Mouse (Mus musculus): ENCODE data around the gene Cyp4v3. TPM values are rescaled to one million over a fixed set of nuclear protein-coding genes. Genes with fewer than 3 reads are reported as not detected.
A peak's percentile ranks its signal among the peaks of the same experiment; 100 is the strongest.

The Cyp4v3 gene
- 1.3 and 1.8 TPM in 2 replicates for polyA plus RNA-seq (2016; fragmentation: Nextera tagmentation; extraction: Ambion mirVana)

DNA sequence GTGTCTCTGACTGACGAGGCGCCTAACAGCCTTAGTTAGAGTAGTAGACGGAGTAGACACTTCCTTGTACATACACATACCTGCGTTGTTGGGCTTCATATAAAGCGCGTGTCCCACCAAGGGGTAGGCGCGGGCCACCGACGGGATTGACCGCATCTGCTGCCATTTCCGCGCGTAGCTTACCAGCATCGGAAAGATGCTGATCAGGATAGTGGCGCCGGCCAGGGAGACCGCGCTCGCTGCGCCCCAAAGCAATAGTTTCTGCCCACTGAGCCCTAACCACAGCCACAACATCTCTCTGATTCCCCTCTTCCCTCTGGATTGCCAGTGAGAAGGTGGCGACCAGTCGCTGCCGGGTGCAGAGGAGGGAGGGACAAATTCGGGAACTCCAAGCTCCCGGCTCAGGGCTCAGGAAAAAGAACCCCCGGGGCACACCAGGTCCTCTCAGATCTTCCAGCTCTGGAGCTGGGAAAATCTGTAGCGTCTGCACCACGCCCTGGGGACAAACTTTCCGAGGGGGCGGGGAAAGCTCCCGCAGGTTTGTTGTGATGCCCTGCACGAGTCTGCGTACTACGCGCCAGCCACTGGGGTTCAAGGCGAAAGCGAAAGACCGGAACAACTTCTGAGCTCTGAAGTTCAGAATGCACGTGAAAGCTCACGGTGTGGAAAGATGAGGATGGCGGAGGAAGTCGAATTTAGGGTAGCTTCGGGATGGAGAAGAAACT, at the start of gene Cyp4v3:
Cyp4v3 (minus strand) TSS at position 532 of the 725 bp plus-strand sequence.
- WGBS, result under 1% methylated on average over 44 of the region's 44 CpGs
- H3K36me3 ChIP-seq, result no peaks in the 10 kb centered on the region
- peak; percentile 77; the same call in 1 of the 2 replicates for ATAC-seq (ENCODE audit: insufficient number of reproducible peaks, insufficient read depth, low FRiP score, low TSS enrichment)
- no peaks in the 10 kb centered on the region for H3K9me3 ChIP-seq
- H3K4me2 ChIP-seq (replicated peaks), result peak within 1 kb of the TSS; percentile 85
- H3K4me1 ChIP-seq, result peaks cover 3% of the 10 kb centered on the region; the same call in 1 of the 2 replicates
- peak within 1 kb of the TSS; percentile 66 for H3K4me3 ChIP-seq
- peak within 1 kb of the TSS; percentile 53 for H3K9ac ChIP-seq
- H3K27ac ChIP-seq, result no peak within 1 kb of the TSS
- no peaks in the 10 kb centered on the region for H3K27me3 ChIP-seq

DNA sequence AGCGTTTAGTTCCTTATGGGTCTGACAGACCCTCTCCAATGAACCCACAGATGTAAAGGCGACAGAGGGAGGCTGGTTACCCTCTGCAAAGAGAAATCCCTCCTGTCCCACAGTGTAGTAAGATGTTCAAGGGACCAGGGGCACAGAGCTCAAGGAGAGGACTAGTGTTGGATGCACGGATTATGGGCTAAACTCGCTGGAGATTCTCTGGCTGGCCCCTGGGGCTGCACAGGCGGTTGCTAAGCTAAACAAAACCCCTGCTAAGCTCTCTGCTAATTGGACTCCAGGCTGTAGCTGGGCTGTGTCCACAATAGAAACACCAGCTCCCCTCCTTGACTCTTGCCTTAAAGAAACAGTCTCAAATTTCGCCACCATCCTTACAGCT, 48.9 kb upstream of the Cyp4v3 start, which contains the start of gene Fam149a:
Fam149a (minus strand) TSS at position 329 of the 385 bp plus-strand sequence.
- Histone ChIP-seq H3K27me3 (peaks cover 11% of the 10 kb centered on the region), H3K4me2 (replicated peaks) (peak within 1 kb of the TSS; percentile 84), H3K4me3 (peak within 1 kb of the TSS; percentile 36), H3K9ac (peak within 1 kb of the TSS; percentile 34), H3K27ac (no peak within 1 kb of the TSS), H3K9me3 (no peaks in the 10 kb centered on the region), H3K4me1 (peaks cover 14% of the 10 kb centered on the region), H3K36me3 (no peaks in the 10 kb centered on the region)
- 1% methylated on average over 6 of the region's 6 CpGs for WGBS
- ATAC-seq (ENCODE audit: insufficient number of reproducible peaks, insufficient read depth, low FRiP score, low TSS enrichment), result peak; percentile 79

DNA sequence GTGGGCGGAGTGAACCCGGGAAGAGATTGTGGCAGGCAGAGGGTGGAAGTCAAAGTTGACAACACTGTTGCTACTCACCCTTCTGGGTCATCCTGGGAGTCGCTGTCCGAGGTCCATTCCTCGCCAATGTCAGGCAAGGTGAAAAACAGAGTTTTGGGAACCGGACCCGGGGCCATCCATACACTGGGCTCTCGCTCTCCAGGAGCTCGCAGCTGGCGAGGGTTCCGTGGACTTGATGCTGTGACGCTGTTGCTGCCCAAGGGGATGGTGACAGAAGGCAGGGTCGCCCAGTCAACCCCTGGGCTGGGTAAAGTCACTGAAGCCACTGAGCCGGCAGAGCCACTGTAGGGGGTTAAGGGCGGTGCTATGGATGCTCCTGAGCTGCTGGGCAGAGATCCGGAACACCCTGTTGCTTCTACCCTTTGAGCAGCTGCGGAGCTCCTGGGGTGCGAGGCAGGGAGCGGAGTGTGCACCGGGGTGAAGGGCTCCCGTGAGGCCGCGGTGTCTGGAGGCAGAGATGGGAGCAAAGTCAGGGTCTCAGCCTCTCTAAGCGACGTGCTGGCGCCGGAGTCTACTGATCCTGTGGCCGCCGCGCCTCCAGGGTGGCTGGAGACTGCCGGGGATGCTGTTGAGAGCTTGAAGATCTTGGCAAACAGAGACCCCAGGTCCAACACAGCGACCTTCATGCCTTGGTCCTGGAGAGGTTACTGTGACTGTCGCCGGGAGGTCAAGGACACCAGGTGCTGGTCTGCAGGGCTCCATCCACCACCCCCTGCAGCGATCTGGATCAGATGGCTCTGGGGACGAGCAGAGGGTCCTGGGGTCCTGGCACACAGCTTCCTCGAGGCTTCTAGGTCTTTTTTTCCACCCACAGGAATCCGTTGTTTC, 48.3 kb upstream of the Cyp4v3 start:
- H3K27me3 ChIP-seq, result peaks cover 11% of the 10 kb centered on the region
- peak overlapping the region; percentile 36 for H3K4me3 ChIP-seq
- peak overlapping the region; percentile 84 for H3K4me2 ChIP-seq (replicated peaks)
- ATAC-seq (ENCODE audit: insufficient number of reproducible peaks, insufficient read depth, low FRiP score, low TSS enrichment), result peak; percentile 41; the same call in 1 of the 2 replicates
- H3K27ac ChIP-seq, result no peak overlapping the region
- no peaks in the 10 kb centered on the region for H3K36me3 ChIP-seq
- H3K9ac ChIP-seq, result peak overlapping the region; percentile 34
- H3K9me3 ChIP-seq, result no peaks in the 10 kb centered on the region
- H3K4me1 ChIP-seq, result peaks cover 14% of the 10 kb centered on the region
- WGBS, result 2% methylated on average over 38 of the region's 38 CpGs

DNA sequence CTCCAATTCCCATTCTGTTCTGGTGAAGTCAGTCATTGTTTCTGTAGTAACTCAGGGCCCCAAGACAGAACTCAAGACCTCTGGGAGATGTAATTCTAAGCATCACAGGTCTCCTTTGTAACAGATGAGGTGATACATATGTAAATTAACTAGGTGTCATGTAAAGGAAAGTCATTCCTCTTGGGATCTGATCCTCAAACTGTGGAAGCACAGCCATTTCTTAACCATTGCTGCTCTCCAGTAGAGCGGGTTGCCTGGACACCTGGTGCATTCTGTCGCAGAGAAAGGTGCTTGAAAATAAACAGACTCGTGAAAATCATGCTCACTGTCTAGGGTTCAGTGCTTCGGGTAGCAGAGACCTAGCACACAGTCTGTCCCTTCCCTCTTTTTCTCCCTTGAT, 47.6 kb upstream of the Cyp4v3 start:
- Histone ChIP-seq H3K4me2 (replicated peaks) (peak overlapping the region; percentile 84; the same call in 1 of the 2 replicates), H3K9me3 (no peaks in the 10 kb centered on the region), H3K27ac (no peak overlapping the region), H3K27me3 (peaks cover 11% of the 10 kb centered on the region), H3K4me1 (peaks cover 14% of the 10 kb centered on the region), H3K36me3 (no peaks in the 10 kb centered on the region), H3K9ac (no peak overlapping the region), H3K4me3 (peak overlapping the region; percentile 36; the same call in 1 of the 2 replicates)
- ATAC-seq (ENCODE audit: insufficient number of reproducible peaks, insufficient read depth, low FRiP score, low TSS enrichment), result no peak
- 20% methylated on average over 4 of the region's 4 CpGs for WGBS

DNA sequence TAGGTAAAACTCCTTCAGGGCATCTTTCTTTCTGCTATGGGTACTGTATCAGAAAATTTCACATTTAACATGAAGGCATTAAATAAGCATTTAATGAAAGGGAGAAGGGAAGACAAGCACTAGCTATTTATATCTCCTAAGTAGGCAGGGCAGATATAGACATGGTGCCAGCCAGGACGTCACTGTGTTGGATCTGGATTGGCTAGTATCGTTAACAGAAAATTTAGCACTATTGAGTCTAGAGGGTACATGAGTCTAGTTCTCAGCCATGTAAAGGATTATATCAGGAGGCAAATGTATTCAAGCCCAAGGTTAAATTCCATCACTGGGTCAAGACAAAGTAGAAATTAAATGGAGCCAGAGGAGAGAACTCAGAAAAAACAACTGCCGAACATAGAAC, 41.1 kb upstream of the Cyp4v3 start:
- H3K4me1 ChIP-seq, result no peaks in the 10 kb centered on the region
- H3K27me3 ChIP-seq, result no peaks in the 10 kb centered on the region
- H3K27ac ChIP-seq, result no peak overlapping the region
- H3K4me2 ChIP-seq (replicated peaks), result no peak overlapping the region
- H3K9me3 ChIP-seq, result no peaks in the 10 kb centered on the region
- H3K36me3 ChIP-seq, result no peaks in the 10 kb centered on the region
- no peak for ATAC-seq (ENCODE audit: insufficient number of reproducible peaks, insufficient read depth, low FRiP score, low TSS enrichment)
- H3K9ac ChIP-seq, result no peak overlapping the region
- WGBS, result 82% methylated on average over 3 of the region's 3 CpGs
- no peak overlapping the region for H3K4me3 ChIP-seq

DNA sequence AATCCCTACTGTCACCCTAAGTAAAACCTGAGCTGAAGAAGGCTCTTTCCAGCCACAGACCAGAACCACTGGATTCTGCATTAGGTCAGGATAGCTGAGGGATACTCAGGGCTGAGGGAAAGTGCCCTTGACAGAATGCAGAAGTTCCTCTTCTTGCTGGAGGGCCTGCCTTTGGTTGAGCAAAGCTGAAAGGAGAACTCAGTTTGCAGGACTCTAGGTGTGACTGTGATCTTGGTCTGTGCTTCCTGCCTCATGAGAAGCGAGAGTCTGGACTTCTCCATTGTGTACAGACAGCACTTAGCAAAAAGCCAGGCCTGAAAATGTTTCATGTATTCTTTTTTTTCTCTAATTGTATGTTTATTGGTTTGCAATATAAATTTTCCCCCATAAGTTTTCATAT, 34.1 kb upstream of the Cyp4v3 start:
- Histone ChIP-seq H3K9ac (no peak overlapping the region), H3K4me1 (no peaks in the 10 kb centered on the region), H3K27me3 (no peaks in the 10 kb centered on the region), H3K36me3 (no peaks in the 10 kb centered on the region), H3K4me2 (replicated peaks) (no peak overlapping the region), H3K27ac (no peak overlapping the region), H3K9me3 (no peaks in the 10 kb centered on the region), H3K4me3 (no peak overlapping the region)
- WGBS, result 92% methylated on average over 1 of the region's 1 CpGs
- no peak for ATAC-seq (ENCODE audit: insufficient number of reproducible peaks, insufficient read depth, low FRiP score, low TSS enrichment)

DNA sequence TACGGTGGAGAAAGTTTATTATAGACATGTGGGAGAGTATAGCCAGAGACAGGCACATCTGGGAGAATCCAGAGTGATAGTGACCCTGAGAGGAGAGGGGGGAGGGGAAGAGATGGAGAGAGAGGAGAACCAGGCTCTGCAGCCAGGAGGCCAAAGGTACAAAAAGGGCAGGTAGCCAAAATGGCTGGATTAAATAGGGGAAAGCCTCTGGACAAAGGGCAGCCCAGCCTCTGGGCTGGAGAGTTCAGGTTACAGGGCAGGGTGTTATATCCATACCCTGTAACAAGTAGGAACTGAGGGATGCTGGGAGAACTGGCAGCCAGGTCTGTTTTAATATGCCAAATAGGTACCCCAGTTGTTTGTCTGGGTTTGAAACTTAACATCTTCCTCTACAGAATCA, 30.2 kb upstream of the Cyp4v3 start:
- Histone ChIP-seq H3K9me3 (no peaks in the 10 kb centered on the region), H3K4me1 (no peaks in the 10 kb centered on the region)
- ATAC-seq (ENCODE audit: insufficient number of reproducible peaks, insufficient read depth, low FRiP score, low TSS enrichment), result no peak

DNA sequence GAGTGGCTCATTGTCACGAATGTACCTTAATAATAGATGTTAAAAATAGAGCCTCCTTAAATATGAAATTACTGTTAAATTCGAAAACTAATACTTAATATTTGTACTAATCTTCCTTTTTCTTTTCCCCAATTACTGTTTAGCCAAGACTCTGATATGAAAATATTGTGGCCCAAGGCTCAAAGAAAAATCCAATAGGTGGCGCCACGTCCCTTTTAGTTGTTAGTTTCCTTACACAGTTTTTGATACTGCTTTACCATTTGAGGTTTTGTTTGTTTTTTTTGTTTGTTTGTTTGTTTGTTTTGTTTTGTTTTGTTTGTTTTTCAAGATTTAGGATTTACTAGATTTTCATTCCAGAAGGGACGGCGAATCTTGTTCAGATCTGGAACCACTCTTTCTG, 29.3 kb upstream of the Cyp4v3 start:
- Histone ChIP-seq H3K9me3 (no peaks in the 10 kb centered on the region), H3K9ac (no peak overlapping the region), H3K4me1 (no peaks in the 10 kb centered on the region), H3K36me3 (no peaks in the 10 kb centered on the region), H3K27me3 (no peaks in the 10 kb centered on the region), H3K27ac (no peak overlapping the region), H3K4me2 (replicated peaks) (no peak overlapping the region), H3K4me3 (no peak overlapping the region)
- 64% methylated on average over 6 of the region's 6 CpGs for WGBS
- ATAC-seq (ENCODE audit: insufficient number of reproducible peaks, insufficient read depth, low FRiP score, low TSS enrichment), result no peak

More for the DNA sequence above, 30.2 kb upstream of the Cyp4v3 start:
- H3K4me2 ChIP-seq (replicated peaks), result no peak overlapping the region
- H3K27me3 ChIP-seq, result no peaks in the 10 kb centered on the region
- no peaks in the 10 kb centered on the region for H3K36me3 ChIP-seq
- H3K9ac ChIP-seq, result no peak overlapping the region
- H3K27ac ChIP-seq, result no peak overlapping the region
- H3K4me3 ChIP-seq, result no peak overlapping the region
- WGBS, result 59% methylated on average over 1 of the region's 1 CpGs

DNA sequence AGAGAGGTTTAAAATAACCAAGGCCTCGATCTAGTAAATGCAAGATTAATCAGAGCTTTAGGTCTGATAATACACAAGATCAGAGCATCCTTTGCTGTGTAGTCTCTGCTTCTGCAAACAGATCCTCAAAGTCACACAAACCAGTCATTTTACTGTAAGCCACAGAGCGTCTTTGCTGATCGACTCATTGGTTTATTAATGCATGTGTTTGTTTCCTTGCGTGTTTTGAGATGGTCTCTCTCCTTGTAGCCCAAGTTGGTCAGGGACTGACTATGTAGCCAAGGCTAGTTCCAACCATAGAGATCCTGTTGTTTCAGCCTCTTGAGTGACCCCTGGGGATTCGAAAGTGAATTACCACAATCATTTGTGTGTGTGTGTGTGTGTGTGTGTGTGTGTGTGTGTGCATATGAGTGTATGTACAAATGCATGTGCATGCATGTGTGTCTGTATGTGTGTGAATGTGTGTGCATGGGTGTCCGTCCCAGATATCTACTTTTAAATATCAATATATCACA, 26.1 kb upstream of the Cyp4v3 start:
- Histone ChIP-seq H3K27ac (no peak overlapping the region), H3K27me3 (no peaks in the 10 kb centered on the region), H3K9me3 (no peaks in the 10 kb centered on the region), H3K4me3 (no peak overlapping the region; the same call in 1 of the 2 replicates), H3K4me2 (replicated peaks) (peak overlapping the region; percentile 91), H3K4me1 (no peaks in the 10 kb centered on the region), H3K9ac (peak overlapping the region; percentile 84; the same call in 1 of the 2 replicates), H3K36me3 (no peaks in the 10 kb centered on the region)
- 85% methylated on average over 6 of the region's 6 CpGs for WGBS
- ATAC-seq (ENCODE audit: insufficient number of reproducible peaks, insufficient read depth, low FRiP score, low TSS enrichment), result no peak

DNA sequence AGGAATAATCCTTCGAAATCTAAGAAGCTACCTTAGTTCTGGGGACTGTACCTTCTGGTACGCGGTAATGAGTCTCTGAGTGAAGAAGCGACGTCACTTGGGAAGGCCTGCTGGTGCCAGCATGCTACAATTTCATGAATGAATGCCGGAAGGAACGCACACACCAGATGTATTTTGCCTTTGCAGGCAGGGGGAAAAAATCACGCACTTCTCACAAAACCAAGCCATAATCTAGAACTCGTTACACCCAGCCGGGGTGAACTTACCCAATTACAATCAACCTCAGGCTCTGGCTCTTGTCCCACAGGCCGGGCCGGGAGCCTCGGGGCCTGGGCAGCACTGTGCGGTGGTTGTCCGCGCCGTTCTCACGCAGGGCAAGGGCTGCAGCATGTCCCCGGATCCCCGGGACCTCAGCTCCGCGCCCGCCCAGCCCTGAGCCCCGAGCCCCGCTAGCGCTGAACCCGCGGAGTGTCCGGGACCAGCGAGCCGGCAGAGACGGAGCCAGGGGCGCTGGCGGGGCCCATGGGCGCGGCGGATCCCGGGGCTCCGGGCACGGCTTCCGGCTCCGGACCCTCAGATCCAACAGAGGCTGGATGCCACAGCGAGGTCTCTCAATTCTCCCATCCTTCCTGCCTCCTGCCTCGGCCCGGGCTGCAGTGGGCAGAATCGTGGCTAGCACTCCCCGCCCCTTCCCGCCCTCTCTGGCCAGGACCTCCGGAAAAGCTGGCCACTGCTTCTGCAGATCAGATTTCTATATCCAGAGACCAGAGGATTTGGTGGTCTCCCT, 25.3 kb upstream of the Cyp4v3 start:
- Histone ChIP-seq H3K4me2 (replicated peaks) (peak overlapping the region; percentile 91), H3K4me3 (peak overlapping the region; percentile 65), H3K36me3 (no peaks in the 10 kb centered on the region), H3K27ac (no peak overlapping the region), H3K4me1 (no peaks in the 10 kb centered on the region), H3K27me3 (no peaks in the 10 kb centered on the region), H3K9me3 (no peaks in the 10 kb centered on the region), H3K9ac (peak overlapping the region; percentile 84)
- 5% methylated on average over 47 of the region's 49 CpGs for WGBS
- ATAC-seq (ENCODE audit: insufficient number of reproducible peaks, insufficient read depth, low FRiP score, low TSS enrichment), result peak; percentile 77

DNA sequence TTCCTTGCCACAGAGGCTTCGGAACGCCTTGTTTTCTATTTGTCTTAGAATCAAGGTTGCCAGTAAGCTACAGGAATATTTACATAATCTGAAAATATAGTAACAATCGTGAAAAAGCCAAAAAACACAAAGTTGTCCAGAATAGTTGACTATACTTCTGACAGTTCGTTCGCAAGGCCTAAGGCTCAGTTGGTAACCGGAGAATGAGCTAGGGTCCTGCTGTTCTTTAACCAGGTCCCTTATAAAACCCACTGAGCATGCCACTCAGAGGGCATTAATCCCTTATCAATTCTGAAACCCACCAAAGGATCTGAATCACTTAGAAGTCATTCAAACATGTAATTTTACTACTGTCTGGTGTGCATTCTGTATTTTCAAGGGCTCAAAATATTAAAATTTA, 22.8 kb upstream of the Cyp4v3 start:
- H3K27me3 ChIP-seq, result no peaks in the 10 kb centered on the region
- no peak overlapping the region for H3K4me2 ChIP-seq (replicated peaks)
- H3K4me1 ChIP-seq, result no peaks in the 10 kb centered on the region
- H3K4me3 ChIP-seq, result no peak overlapping the region
- no peak for ATAC-seq (ENCODE audit: insufficient number of reproducible peaks, insufficient read depth, low FRiP score, low TSS enrichment)
- WGBS, result 87% methylated on average over 6 of the region's 6 CpGs
- no peak overlapping the region for H3K9ac ChIP-seq
- no peaks in the 10 kb centered on the region for H3K36me3 ChIP-seq
- H3K9me3 ChIP-seq, result no peaks in the 10 kb centered on the region
- no peak overlapping the region for H3K27ac ChIP-seq
